Mouse (Mus musculus): Measurements from ENCODE around the gene Fancd2. TPM values are rescaled to one million over a fixed set of nuclear protein-coding genes. Genes with fewer than 3 reads are reported as not detected.

Fancd2 gene
- polyA plus RNA-seq, 1 experiment: 13.3 TPM

DNA sequence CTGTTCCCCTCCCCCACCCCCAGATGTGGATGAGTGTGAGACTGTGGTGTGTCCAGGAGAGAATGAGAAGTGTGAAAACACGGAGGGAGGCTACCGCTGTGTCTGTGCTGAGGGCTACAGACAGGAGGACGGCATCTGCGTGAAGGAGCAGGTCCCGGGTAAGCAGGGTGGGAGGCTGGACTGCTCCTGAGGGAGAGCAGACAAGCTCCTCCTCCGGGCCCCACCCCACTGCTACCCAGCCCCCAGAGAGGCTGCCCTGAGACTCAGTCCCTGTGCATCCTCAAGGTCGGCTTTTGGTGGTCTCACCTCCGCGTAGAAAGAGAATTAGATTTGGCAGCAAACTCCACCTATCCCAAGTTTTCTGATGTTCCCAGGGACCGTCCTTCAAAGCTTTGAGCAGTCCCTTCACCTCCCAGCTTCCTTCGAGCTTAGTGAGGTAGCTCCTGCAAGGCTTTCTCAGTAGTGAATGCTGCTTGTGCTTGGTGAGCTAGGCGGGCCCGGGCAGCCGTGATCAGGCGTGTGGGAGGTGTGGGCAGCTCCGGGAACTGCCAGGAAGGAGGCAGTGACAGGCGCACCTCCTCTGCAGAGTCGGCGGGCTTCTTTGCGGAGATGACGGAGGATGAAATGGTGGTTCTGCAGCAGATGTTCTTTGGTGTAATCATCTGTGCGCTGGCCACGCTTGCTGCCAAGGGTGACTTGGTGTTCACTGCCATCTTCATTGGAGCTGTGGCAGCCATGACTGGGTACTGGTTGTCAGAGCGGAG, 39.2 kb upstream of the Fancd2 start:
- H3K36me3 ChIP-seq (ENCODE audit: control insufficient read depth, insufficient read depth, low read length): no peaks in the 10 kb centered on the region
- no peak overlapping the region for H3K4me3 ChIP-seq (ENCODE audit: control insufficient read depth, insufficient read depth, low read length)
- TF ChIP-seq POLR2A (IDR thresholded peaks at IDR 0.05; ENCODE audit: control insufficient read depth, extremely low read depth, insufficient read depth, low read length, poor library complexity): no peak
- TF ChIP-seq CTCF (IDR thresholded peaks at IDR 0.05; ENCODE audit: borderline replicate concordance, control insufficient read depth, extremely low read depth, insufficient read depth, low read length, poor library complexity): no peak
- peaks cover 43% of the 10 kb centered on the region for H3K4me1 ChIP-seq (replicated peaks; ENCODE audit: control insufficient read depth, insufficient read depth, low read length)
- DNase-seq: no peak
- H3K27ac ChIP-seq (ENCODE audit: control insufficient read depth, insufficient read depth, low read length): no peak overlapping the region
- H3K27me3 ChIP-seq (ENCODE audit: control insufficient read depth, insufficient read depth, low read length): no peaks in the 10 kb centered on the region; the same call in 1 of the 2 replicates
- 94% methylated on average over 24 of the region's 24 CpGs for WGBS

- DNase-seq: peak; percentile 86
- no peaks in the 10 kb centered on the region; the same call in 1 of the 2 replicates for H3K27me3 ChIP-seq (ENCODE audit: control insufficient read depth, insufficient read depth, low read length)
- peak overlapping the region; percentile 70; the same call in 1 of the 2 replicates for H3K27ac ChIP-seq (ENCODE audit: control insufficient read depth, insufficient read depth, low read length)
- TF ChIP-seq POLR2A (IDR thresholded peaks at IDR 0.05; ENCODE audit: control insufficient read depth, extremely low read depth, insufficient read depth, low read length, poor library complexity) (peak; percentile 63), CTCF (IDR thresholded peaks at IDR 0.05; ENCODE audit: borderline replicate concordance, control insufficient read depth, extremely low read depth, insufficient read depth, low read length, poor library complexity) (peak; percentile 96)
- peak overlapping the region; percentile 39 for H3K4me3 ChIP-seq (ENCODE audit: control insufficient read depth, insufficient read depth, low read length)
- H3K4me1 ChIP-seq (replicated peaks; ENCODE audit: control insufficient read depth, insufficient read depth, low read length): peaks cover 38% of the 10 kb centered on the region
- 3% methylated on average over 54 of the region's 54 CpGs for WGBS
- no peaks in the 10 kb centered on the region for H3K36me3 ChIP-seq (ENCODE audit: control insufficient read depth, insufficient read depth, low read length)
Measured at GRCm38 (mm10) chr6:113494258-113494788, 37.2 kb upstream of the Fancd2 start.

GRCm38 (mm10) chr6:113495071-113495675, 36.3 kb upstream of the Fancd2 start:
- 78% methylated on average over 28 of the region's 28 CpGs for WGBS
- no peak for DNase-seq
- no peaks in the 10 kb centered on the region; the same call in 1 of the 2 replicates for H3K27me3 ChIP-seq (ENCODE audit: control insufficient read depth, insufficient read depth, low read length)
- H3K27ac ChIP-seq (ENCODE audit: control insufficient read depth, insufficient read depth, low read length): no peak overlapping the region
- H3K4me1 ChIP-seq (replicated peaks; ENCODE audit: control insufficient read depth, insufficient read depth, low read length): peaks cover 38% of the 10 kb centered on the region
- TF ChIP-seq CTCF (IDR thresholded peaks at IDR 0.05; ENCODE audit: borderline replicate concordance, control insufficient read depth, extremely low read depth, insufficient read depth, low read length, poor library complexity) (no peak), POLR2A (IDR thresholded peaks at IDR 0.05; ENCODE audit: control insufficient read depth, extremely low read depth, insufficient read depth, low read length, poor library complexity) (no peak)
- H3K36me3 ChIP-seq (ENCODE audit: control insufficient read depth, insufficient read depth, low read length): no peaks in the 10 kb centered on the region
- peak overlapping the region; percentile 39 for H3K4me3 ChIP-seq (ENCODE audit: control insufficient read depth, insufficient read depth, low read length)

GRCm38 (mm10) chr6:113499346-113499745, 32.1 kb upstream of the Fancd2 start:
- no peak for TF ChIP-seq POLR2A (IDR thresholded peaks at IDR 0.05; ENCODE audit: control insufficient read depth, extremely low read depth, insufficient read depth, low read length, poor library complexity)
- TF ChIP-seq CTCF (IDR thresholded peaks at IDR 0.05; ENCODE audit: borderline replicate concordance, control insufficient read depth, extremely low read depth, insufficient read depth, low read length, poor library complexity): no peak
- DNase-seq: no peak
- Histone ChIP-seq H3K4me3 (ENCODE audit: control insufficient read depth, insufficient read depth, low read length) (no peak overlapping the region), H3K27me3 (ENCODE audit: control insufficient read depth, insufficient read depth, low read length) (no peaks in the 10 kb centered on the region; the same call in 1 of the 2 replicates), H3K27ac (ENCODE audit: control insufficient read depth, insufficient read depth, low read length) (no peak overlapping the region), H3K36me3 (ENCODE audit: control insufficient read depth, insufficient read depth, low read length) (no peaks in the 10 kb centered on the region), H3K4me1 (replicated peaks; ENCODE audit: control insufficient read depth, insufficient read depth, low read length) (peaks cover 20% of the 10 kb centered on the region)
- WGBS: 54% methylated on average over 6 of the region's 6 CpGs

GRCm38 (mm10) chr6:113501388-113502084, 29.9 kb upstream of the Fancd2 start, which contains the start of gene Prrt3:
TSS of gene Prrt3 (minus strand) at chr6:113501931.
- no peak for TF ChIP-seq POLR2A (IDR thresholded peaks at IDR 0.05; ENCODE audit: control insufficient read depth, extremely low read depth, insufficient read depth, low read length, poor library complexity)
- TF ChIP-seq CTCF (IDR thresholded peaks at IDR 0.05; ENCODE audit: borderline replicate concordance, control insufficient read depth, extremely low read depth, insufficient read depth, low read length, poor library complexity): no peak
- 55% methylated on average over 32 of the region's 32 CpGs for WGBS
- Histone ChIP-seq H3K27me3 (ENCODE audit: control insufficient read depth, insufficient read depth, low read length) (no peaks in the 10 kb centered on the region), H3K4me3 (ENCODE audit: control insufficient read depth, insufficient read depth, low read length) (no peak within 1 kb of the TSS), H3K27ac (ENCODE audit: control insufficient read depth, insufficient read depth, low read length) (no peak within 1 kb of the TSS), H3K36me3 (ENCODE audit: control insufficient read depth, insufficient read depth, low read length) (no peaks in the 10 kb centered on the region), H3K4me1 (replicated peaks; ENCODE audit: control insufficient read depth, insufficient read depth, low read length) (peaks cover 9% of the 10 kb centered on the region; the same call in 1 of the 2 replicates)
- DNase-seq: no peak

- 99% methylated on average over 2 of the region's 2 CpGs for WGBS
- Histone ChIP-seq H3K4me1 (replicated peaks; ENCODE audit: control insufficient read depth, insufficient read depth, low read length) (peaks cover 8% of the 10 kb centered on the region; the same call in 1 of the 2 replicates), H3K27me3 (ENCODE audit: control insufficient read depth, insufficient read depth, low read length) (no peaks in the 10 kb centered on the region), H3K27ac (ENCODE audit: control insufficient read depth, insufficient read depth, low read length) (no peak overlapping the region), H3K36me3 (ENCODE audit: control insufficient read depth, insufficient read depth, low read length) (no peaks in the 10 kb centered on the region), H3K4me3 (ENCODE audit: control insufficient read depth, insufficient read depth, low read length) (no peak overlapping the region)
- TF ChIP-seq POLR2A (IDR thresholded peaks at IDR 0.05; ENCODE audit: control insufficient read depth, extremely low read depth, insufficient read depth, low read length, poor library complexity) (no peak), CTCF (IDR thresholded peaks at IDR 0.05; ENCODE audit: borderline replicate concordance, control insufficient read depth, extremely low read depth, insufficient read depth, low read length, poor library complexity) (no peak)
- no peak for DNase-seq
Measured at GRCm38 (mm10) chr6:113502801-113503200, 28.7 kb upstream of the Fancd2 start.

Measured in thymus, adult 2 months (tissue).